Mouse (Mus musculus) C2C12 (cell line): ENCODE measurements around the gene Cacna1c. TPM values are rescaled to one million over a fixed set of nuclear protein-coding genes. Genes with fewer than 3 reads are reported as not detected.

ENCODE experiments used
- H3K27me3 ChIP-seq: one replicate; pipeline ENCODE4 v1.6.1; 2011; ENCODE audit not compliant: control insufficient read depth, insufficient read depth, insufficient read length
- H3K36me3 ChIP-seq: one replicate; pipeline ENCODE4 v1.6.1; 2011; ENCODE audit not compliant: control insufficient read depth, insufficient read depth
- H3K4me3 ChIP-seq: one replicate; pipeline ENCODE4 v1.5.1; 2011; ENCODE audit warnings: mild to moderate bottlenecking, control low read depth; ENCODE audit not compliant: poor library complexity, insufficient read depth, severe bottlenecking
- H3K79me2 ChIP-seq: one replicate; pipeline ENCODE4 v1.6.1; 2011; ENCODE audit not compliant: control insufficient read depth, insufficient read depth
- H3K79me3 ChIP-seq: one replicate; pipeline ENCODE4 v1.6.1; 2011; ENCODE audit warnings: low read depth, control low read depth
- H3ac ChIP-seq: one replicate; pipeline ENCODE3; 2011; ENCODE audit warnings: low read depth; ENCODE audit not compliant: control insufficient read depth, insufficient read length
- CEBPB ChIP-seq: IDR thresholded peaks from one replicate; pipeline ENCODE4 v1.6.1; 2011; ENCODE audit warnings: low read depth, mild to moderate bottlenecking, control low read depth, moderate library complexity
- CTCF ChIP-seq: IDR thresholded peaks from one replicate; pipeline ENCODE4 v1.5.1; 2011; ENCODE audit not compliant: control insufficient read depth, insufficient read depth, insufficient read length
- FOSL1 ChIP-seq: IDR thresholded peaks from one replicate; pipeline ENCODE4 v1.8.0; 2011; ENCODE audit warnings: mild to moderate bottlenecking, low read length; ENCODE audit not compliant: poor library complexity, insufficient read depth, severe bottlenecking
- MAX ChIP-seq: IDR thresholded peaks from one replicate; pipeline ENCODE4 v1.6.1; 2011; ENCODE audit warnings: mild to moderate bottlenecking, control low read depth
- MYOD1 ChIP-seq: IDR thresholded peaks from one replicate; pipeline ENCODE4 v1.6.1; 2011; ENCODE audit warnings: low read depth; ENCODE audit not compliant: control insufficient read depth, insufficient read length
- MYOG ChIP-seq: IDR thresholded peaks from one replicate; pipeline ENCODE4 v1.6.1; 2011; ENCODE audit not compliant: control insufficient read depth, insufficient read length; ENCODE audit errors: extremely low read depth
- USF1 ChIP-seq: IDR thresholded peaks from one replicate; pipeline ENCODE4 v1.6.1; 2011; ENCODE audit warnings: low read depth, mild to moderate bottlenecking, control low read depth, moderate library complexity
- polyA plus RNA-seq: library from polyadenylated mRNA; unstranded; fragments of >200 nt; fragmentation: generic; extraction: Trizol; gene quantifications from one replicate; pipeline ENCODE4 v1.2.1, GENCODE M21; 2012; ENCODE audit warnings: missing spikeins

Cacna1c gene
- polyA plus RNA-seq, 1 experiment: not detected

DNA sequence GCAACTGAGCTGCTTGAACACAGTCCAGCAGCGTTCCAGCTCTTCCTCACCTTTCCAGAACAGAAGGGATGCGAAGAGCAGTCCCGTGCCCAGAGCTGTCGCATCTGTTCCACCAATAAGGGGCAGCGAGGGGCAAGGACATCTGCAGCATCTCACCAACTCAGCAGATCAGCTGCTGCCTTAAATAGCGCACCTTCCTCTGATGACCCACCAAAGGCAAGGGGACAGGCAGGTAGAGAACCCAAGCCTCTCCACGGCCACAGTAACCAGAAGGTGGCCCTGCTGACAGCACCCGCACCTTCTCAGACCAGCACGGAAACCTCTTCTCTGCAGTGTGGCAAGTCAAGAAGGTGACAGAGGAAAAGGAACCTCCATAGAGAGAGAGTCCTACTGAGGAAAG is 131.8 kb downstream of the Cacna1c start:
- H3ac ChIP-seq: no peak overlapping the region
- peaks cover 10% of the 10 kb centered on the region for H3K27me3 ChIP-seq
- no peak for TF ChIP-seq USF1
- no peak overlapping the region for H3K4me3 ChIP-seq
- no peaks in the 10 kb centered on the region for H3K36me3 ChIP-seq
- H3K79me3 ChIP-seq: no peaks in the 10 kb centered on the region
- no peaks in the 10 kb centered on the region for H3K79me2 ChIP-seq

DNA sequence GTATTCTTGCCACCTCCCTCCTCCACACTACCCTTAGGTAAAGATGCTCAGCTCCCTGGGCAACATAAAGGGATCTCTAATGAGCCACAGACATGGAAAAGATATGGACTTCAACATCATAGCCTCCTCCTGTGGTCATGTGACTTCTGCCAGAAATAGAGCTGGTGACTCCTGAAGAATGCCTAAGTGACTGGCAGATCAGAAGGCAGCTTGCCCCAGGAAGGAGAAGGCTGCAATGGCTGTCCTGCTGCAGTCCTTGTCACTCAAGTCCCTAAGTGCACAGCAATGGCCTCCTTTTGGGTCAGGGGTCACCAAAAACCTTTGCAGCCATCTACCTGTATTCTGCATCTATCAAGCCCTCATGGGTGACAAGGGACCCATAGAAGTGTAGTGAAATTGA is 133.5 kb downstream of the Cacna1c start:
- Histone ChIP-seq H3K36me3 (no peaks in the 10 kb centered on the region), H3K79me3 (no peaks in the 10 kb centered on the region), H3K27me3 (peaks cover 14% of the 10 kb centered on the region), H3K4me3 (no peak overlapping the region), H3K79me2 (no peaks in the 10 kb centered on the region), H3ac (no peak overlapping the region)
- no peak for TF ChIP-seq MAX
- TF ChIP-seq FOSL1: no peak
- TF ChIP-seq CEBPB: no peak
- TF ChIP-seq CTCF: no peak
- TF ChIP-seq MYOG: no peak
- no peak for TF ChIP-seq USF1

DNA sequence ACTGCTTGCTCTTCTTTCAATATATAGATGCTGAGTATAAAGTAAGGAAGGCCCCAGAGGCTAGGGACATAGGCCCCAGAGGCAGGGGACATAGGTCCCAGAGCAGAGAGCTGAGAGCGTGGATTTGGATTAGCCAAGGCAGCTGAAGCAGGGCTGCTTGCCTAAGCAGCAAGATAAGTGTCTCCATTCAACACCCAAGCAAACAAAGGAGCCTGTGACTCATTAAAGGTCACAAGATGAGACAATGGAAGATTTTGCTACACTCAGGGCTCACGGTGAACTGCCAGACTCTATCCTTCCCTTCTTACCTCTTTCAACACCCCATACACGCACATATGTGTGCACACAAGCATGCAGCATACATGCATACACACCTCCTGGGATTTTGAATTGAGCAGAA is 137.3 kb downstream of the Cacna1c start:
- Histone ChIP-seq H3K79me3 (no peaks in the 10 kb centered on the region), H3K27me3 (peaks cover 17% of the 10 kb centered on the region), H3ac (no peak overlapping the region), H3K36me3 (no peaks in the 10 kb centered on the region), H3K79me2 (no peaks in the 10 kb centered on the region), H3K4me3 (no peak overlapping the region)
- no peak for TF ChIP-seq CEBPB
- no peak for TF ChIP-seq MAX

DNA sequence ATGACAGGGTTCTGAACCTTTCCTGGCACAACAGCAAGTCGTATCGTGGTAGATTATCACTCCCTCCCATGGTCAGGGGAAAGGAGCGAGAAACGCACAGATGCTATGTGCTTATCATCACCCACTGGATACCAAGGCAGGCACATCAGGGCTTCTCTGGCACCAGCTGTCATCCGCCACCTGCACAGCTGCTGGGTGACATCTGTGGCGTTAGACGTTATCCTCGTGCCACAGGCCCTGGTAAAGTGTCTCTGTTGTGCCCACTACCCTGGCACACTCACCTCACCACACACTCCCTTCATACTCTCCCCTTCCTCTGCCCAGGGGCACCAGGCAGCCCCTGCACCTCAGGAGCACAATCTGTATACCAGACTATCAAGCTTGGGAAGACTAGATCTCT is 137.8 kb downstream of the Cacna1c start:
- H3ac ChIP-seq: no peak overlapping the region
- H3K27me3 ChIP-seq: peaks cover 17% of the 10 kb centered on the region
- H3K79me2 ChIP-seq: no peaks in the 10 kb centered on the region
- no peaks in the 10 kb centered on the region for H3K79me3 ChIP-seq
- no peak for TF ChIP-seq MYOG
- no peak for TF ChIP-seq MAX
- TF ChIP-seq FOSL1: no peak
- TF ChIP-seq CTCF: no peak
- no peak for TF ChIP-seq MYOD1
- no peak for TF ChIP-seq CEBPB
- no peak for TF ChIP-seq USF1
- H3K36me3 ChIP-seq: no peaks in the 10 kb centered on the region
- H3K4me3 ChIP-seq: no peak overlapping the region

DNA sequence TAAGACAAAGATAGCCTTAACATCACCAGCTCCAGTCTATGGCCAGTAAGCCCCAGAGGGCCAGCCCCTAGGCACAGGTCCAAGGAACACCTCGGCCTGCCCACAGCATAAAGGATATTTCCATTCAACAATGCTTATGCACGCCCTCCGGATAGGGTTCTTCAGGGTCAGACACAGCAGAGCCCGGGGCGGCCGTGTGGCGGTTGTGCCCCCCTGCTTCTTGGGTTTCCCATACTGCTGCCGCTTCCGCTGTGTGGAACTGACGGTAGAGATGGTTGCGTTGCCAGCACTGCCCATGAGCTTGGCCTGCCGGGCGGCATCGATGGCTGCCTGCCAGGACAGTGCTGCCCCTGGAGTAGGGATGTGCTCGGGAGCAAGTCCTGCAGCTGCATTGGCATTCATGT is 139.1 kb downstream of the Cacna1c start:
- TF ChIP-seq MYOD1: no peak
- Histone ChIP-seq H3K36me3 (no peaks in the 10 kb centered on the region), H3K4me3 (no peak overlapping the region), H3K27me3 (peaks cover 17% of the 10 kb centered on the region), H3K79me2 (no peaks in the 10 kb centered on the region), H3K79me3 (no peaks in the 10 kb centered on the region), H3ac (no peak overlapping the region)

DNA sequence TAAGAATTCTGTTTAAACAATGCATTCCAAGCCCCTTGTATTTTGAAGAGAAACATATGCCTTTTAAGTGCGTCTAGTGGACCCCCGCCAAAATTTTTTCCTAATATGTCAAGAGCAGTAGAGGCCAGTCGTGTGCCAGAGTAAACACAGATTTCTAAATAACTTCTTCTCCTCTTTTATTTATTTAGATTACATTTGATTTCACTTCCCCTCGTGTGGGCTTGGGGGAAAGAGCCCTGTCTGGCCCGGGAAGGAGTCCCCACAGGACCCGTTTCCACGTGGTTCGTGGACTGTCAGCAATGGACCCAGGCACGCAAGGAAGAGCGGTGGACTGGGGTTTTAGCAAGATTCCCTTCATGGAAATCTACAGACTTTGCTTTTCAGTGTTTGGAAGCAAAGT is 143.4 kb downstream of the Cacna1c start:
- TF ChIP-seq MAX (no peak), CEBPB (no peak), FOSL1 (no peak), MYOD1 (no peak), USF1 (no peak), CTCF (no peak), MYOG (no peak)
- H3K27me3 ChIP-seq: peaks cover 19% of the 10 kb centered on the region
- H3K36me3 ChIP-seq: no peaks in the 10 kb centered on the region
- H3K79me2 ChIP-seq: no peaks in the 10 kb centered on the region
- no peak overlapping the region for H3K4me3 ChIP-seq
- H3K79me3 ChIP-seq: no peaks in the 10 kb centered on the region
- H3ac ChIP-seq: no peak overlapping the region

DNA sequence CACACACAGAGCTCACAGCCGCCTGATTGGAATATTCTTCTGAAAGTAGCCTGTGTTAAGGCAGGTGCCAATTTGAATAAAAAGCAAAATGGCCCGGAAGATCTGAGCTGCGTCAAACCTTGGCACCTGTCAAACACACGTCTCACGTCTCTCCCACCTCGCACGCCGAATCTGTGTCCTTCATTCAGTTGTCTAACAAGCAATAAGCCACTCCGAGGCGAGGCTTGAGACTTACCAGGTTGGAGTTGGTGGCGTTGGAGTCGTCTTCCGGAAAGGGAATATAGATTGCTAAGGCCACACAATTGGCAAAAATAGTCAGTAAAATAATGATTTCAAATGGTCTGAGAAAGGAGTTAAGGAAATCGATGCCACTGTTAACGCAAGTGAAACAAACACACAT is 143.9 kb downstream of the Cacna1c start:
- Histone ChIP-seq H3K4me3 (no peak overlapping the region), H3ac (no peak overlapping the region), H3K36me3 (no peaks in the 10 kb centered on the region), H3K27me3 (peaks cover 19% of the 10 kb centered on the region), H3K79me2 (no peaks in the 10 kb centered on the region), H3K79me3 (no peaks in the 10 kb centered on the region)
- no peak for TF ChIP-seq CTCF
